Mouse (Mus musculus): Measurements from ENCODE around the gene Galnt18. TPM values are rescaled to one million over a fixed set of nuclear protein-coding genes. Genes with fewer than 3 reads are reported as not detected.

Gene Galnt18
- polyA plus RNA-seq, 1 experiment from 2014 or later: 13.4 TPM

DNA sequence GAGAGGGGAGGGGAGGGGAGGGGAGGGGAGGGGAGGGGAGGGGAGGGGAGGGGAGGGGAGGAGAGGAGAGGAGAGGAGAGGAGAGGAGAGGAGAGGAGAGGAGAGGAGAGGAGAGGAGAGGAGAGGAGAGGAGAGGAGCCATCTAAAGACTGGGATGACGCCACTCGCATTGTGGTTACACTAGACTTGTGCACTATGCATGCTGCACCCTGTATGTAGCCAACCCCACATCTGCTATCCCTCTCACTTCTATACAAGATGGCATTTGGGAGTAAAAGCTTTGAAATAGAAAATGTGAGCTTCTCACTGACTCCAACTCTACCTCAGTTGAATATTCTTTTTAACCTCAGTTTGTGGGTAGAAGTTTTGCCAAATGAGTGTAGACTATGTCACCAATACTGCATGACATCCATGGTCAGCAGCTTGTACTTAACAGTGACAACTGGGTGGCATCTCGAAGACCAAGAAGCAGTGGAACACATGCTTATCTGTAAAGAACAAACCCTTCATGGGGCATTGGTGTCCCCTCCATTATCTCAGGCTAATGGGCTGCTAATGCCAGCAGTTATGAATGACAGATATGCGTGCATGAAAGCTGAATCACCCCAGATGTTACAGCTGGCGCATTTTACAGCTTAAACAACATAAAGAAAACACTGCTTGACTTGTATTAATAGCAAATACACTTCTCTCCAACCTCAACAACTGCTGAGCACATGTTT, 65.0 kb downstream of the Galnt18 start:
- DNase-seq (ENCODE audit: low spot score): no peak

DNA sequence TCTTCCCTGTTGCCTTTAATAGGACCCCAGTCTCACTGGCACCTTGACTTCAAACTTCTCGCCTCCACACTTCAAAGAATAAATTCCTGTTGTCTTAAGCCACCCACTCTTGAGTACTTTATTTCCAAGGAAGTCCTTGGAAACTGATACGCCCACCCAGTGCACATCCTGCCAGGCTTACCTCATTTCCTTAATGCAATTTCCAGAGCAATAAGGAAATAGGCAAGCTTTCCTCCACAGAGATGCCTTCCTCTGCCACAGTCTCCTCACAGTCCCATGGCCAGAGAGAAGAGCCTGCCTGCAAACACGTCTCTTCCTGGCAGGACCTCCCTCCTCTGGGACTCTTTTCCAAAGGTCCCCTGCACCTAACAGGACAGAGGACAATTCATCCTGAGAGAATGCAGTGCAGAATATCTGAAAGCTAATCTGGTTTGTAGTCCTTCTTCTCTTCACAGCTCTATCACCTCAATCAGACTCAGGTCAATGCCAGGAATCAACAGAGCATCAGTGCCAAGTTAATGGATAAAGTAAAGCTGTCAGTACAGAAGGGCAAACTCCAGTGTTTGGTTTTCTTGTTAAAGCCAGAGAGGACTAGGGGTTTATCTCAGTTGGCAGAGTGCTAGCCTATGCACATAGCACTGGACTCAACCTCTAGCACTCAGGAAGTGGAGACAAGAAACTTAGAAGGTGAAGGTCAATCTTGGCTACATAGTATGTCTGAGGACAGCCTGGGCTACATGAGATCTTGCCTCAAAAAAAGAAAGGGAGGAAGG, 65.8 kb downstream of the Galnt18 start:
- no peak for DNase-seq (ENCODE audit: low spot score)

DNA sequence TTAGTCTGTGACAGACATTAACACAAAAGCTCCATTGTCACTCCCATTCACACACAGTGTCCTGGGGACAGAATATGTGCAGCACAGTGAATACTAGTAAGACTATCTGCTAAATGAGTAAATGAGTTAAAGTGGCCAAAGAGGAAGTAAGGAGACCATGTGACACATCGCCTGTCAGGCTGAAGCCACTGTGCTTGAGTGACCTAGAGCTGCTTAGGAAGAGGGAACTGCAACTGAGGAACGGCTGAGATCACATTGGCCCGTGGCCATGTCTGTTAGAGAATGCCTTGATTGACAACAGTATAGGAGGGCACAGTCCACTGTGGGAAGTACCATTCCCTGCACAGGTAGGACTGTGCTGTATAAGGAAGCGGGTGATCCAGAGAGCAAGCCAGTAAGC, 67.0 kb downstream of the Galnt18 start:
- DNase-seq (ENCODE audit: low spot score): no peak

DNA sequence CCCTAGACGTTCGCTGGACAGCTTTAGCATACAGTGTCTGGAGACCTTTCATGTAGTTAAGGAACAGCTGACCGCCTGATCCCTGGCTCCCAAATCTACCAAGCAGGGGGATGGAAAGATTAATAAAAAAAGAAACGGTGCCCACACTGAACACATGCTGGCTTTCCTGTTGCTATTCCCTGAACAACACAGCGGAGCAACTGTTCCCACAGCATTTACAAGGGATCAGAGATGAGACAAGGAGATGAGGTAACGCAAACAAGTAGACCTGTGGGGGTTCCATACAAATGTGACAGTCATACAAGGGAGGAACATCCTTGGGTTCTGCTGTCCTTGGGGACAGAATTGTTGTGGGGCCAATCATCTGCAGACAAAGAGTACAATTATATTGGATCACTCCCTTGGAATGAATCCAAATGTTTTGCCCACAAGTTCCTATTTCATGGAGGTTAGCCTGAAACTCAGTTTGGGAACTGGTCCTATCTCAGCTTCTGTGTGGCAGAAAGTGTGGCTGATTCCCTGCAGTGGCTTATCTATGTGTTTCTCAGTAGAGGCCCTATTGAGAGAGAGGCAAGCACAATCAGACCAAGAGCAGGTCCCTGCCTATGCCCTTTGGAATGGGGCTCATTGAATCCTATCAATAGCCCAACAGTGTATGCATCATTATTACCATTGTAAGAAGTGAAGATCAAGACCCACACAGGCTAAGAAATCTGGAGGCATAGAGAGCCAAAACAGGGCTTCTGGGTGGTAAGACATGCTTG, 68.5 kb downstream of the Galnt18 start:
- no peak for DNase-seq (ENCODE audit: low spot score)

DNA sequence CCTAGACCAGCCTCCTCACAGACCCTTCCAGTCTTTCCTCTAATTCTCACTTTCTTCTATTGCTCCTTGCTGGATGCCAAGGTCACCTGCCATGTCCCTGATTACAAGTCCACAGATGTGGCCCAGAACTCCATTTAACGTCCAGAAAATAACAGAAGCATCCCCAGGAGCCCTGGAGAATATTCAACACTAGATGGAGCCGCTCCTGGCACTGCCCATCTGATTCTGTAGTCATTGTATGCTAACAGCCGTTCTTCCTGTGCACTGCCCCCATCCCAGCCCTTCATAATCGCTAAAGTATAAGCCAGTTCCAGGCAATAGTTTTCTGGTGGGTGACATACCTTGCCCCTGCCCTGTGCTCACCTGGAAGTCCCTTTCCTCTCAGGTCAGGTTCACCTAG, 69.5 kb downstream of the Galnt18 start:
- DNase-seq (ENCODE audit: low spot score): no peak

DNA sequence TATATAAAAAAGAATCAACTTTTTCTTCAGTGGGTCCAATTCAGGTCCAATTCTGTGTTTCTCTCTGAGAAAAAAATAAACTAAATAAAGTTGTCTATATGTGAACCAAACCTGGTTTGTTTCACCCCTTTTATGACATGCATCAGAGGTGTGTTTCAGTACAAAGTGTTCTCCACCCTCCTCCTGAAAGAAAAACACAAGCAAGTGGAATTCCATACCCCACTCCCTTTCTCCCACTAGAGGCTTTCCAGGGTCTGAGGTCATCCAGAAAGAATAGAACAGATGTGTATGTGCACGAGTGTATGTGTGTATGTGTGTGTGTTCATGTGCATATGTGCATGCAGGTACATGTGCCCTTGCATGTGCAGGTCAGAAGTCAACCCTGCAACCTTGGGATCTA, 71.2 kb downstream of the Galnt18 start:
- DNase-seq (ENCODE audit: low spot score): no peak

DNA sequence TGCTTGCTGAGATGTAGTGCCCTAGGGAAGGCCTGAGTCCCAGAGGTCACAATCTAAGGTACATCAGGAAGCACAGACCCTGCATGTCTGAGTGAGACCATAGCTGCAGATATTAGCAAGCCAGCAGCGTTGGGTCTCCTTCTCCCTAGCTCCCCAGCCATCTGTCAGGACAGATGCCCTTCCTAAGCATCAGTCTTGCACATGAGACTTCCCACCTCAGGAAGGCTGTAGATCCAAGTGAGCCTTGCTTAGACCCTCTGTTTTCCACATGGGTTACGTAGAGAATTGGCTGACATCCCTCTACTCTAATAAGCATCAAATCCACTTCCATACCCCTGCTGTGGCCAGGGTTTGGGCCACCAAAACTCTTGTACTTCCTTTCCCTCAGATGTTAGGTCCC, 76.8 kb downstream of the Galnt18 start:
- DNase-seq (ENCODE audit: low spot score): no peak

DNA sequence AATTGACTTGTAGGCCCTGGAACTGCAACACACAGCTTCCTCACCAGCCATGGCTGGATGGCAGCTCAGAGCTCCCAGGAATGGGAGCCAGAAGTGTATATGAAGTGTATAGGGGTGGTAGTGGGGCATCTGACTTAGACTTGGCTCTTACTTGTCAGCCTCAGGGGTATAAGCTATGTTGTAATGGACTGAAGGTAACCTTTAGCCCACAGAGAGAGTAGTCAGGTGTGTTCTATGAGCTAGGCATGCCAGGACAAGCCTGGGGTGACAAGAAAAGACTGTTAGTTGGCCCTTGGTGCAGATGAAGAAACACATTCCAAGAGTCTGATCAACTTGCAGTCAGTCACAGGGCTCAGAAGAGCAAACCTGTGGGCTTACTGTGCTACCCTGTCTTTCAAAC, 78.0 kb downstream of the Galnt18 start:
- DNase-seq (ENCODE audit: low spot score): no peak

DNA sequence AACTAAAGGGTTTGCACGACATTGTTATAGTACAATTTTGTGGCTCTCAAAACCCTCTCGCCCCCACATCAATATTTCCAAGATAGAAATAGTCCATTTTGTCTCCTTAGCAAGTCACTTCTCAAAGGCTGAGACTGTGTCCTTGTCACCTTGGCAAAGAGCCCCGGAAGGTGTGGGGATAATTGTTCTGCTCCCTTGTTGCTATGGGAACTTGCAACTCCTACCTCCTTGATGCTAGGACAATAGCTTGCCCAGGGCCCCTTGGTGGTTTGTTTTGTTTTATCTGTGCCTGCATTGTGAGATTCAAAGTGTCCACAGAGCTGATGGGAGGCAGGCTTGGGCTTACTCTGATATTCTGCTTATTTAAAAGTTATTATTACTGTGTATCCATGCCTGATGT, 80.3 kb downstream of the Galnt18 start:
- DNase-seq (ENCODE audit: low spot score): no peak

DNA sequence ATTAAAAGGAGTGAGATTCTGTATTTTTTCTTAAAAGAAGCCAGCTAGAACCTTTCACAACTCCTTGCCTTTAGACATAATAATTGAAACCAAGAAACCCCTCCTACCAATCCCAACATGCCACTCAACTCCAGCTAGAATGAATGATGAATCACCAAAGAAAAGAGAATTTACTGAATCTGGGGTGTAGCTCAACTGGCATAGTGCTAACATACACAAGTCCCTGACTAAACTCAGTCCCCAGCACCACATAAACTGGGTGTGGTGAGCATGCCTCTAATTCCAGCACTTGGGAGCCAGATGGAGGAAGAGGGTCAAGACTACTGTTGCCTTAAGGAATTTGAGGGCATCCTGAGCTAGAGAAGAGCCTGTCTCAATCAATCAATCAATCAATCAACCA, 83.6 kb downstream of the Galnt18 start:
- no peak for DNase-seq (ENCODE audit: low spot score)

DNA sequence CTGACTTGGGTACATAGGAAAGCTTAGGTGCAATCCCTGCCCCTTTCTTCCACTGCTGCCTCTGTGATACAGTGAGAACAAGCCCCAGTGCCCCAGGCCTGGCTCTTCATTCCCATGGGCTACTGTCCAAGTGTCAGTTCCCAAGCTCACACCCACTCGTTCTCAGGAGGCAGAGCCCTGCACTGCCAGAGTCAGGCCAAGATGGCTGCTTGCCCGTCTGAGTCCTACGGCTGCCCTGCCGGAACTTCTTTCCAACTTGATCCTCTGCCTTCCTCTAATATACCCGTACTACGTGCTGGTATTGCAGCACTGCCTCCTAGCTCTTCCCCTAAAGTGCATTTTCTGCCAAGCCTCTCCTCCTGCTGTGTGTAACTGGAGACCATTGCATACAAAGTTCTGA, 85.5 kb downstream of the Galnt18 start:
- no peak for DNase-seq (ENCODE audit: low spot score)

DNA sequence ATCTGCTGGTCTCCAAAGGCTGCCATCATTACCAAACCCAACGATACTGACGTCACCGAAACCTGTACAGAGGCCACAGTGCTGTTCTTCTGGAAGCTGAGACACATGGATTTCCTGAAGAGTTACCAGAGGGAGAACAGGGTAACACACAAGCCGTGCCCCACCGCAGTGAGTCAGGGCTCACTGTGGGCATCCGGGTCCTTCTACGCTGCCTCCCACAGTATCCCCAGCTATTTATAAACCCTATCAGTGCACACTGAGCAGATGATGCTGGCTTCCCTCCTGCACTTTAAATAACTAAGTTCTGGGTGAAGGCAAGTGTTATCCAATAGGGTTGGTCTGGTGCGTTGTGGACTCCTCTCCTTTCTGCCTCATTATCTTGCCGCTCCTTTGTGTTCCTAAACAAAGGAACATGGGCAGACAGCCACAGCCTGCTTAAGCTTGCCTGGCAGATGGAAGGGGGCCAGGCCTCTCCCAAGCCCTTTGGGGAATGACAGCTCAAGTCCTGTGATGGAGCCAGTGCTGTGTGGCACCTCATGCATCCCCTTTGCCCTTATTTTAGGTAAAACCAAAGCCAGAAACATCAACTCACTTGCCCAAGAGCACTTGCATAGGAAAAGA, 87.0 kb downstream of the Galnt18 start:
- DNase-seq (ENCODE audit: low spot score): no peak

DNA sequence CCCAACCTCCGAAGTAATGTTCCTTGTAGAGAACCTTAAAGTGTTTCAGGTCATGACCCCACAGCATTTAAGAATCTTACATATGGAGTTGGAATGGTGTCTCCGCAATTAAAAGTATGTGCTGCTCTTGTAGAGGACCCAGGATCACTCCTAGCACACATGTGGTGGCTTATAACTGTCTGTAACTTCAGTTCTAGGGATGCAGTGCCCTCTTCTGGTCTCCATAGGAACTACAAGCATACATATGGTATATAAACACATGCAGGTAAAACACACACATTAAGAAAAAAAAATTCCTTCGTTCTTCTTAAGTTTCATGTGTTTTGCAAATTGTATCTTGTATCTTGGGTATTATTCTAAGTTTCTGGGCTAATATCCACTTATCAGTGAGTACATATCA, 99.7 kb downstream of the Galnt18 start:
- DNase-seq (ENCODE audit: low spot score): no peak

DNA sequence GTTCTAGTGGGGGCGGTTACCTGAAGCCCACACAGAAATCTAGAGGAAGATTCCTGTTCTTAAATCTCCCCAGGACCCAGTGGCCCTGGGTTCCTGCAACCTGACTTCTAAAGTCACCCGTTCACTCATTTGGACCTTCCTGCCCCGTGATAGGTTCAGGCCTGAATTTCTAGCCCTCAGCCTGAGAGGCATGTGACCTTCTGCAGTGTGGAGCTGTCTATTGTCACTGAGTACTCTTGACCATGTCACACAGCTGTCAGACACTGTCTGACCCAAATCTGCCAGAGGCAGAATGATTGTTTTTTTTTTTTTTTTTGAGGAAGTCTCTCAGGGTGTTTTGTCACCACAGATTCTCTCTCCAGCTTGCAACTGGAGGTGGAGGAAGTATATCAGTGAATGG, 103.3 kb downstream of the Galnt18 start:
- no peak for DNase-seq (ENCODE audit: low spot score)

DNA sequence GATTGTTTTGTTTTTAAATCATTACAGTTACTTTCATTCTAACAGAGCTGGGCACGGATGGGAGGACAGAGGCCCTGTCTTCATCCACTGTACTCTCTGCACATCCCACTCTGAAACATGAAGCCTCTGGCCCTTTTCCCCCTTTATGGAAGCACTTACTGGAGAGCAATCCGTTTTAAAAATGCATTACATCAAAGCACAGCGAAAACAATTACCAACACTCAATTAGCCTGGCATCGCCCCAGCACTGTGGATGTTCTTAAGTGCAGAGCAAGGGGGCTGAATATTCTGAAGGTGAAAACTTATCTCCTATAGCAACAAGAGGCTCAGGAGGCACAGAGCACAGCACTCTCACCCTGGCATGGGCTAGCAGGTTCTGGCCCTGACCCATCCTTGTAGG, 107.3 kb downstream of the Galnt18 start:
- DNase-seq (ENCODE audit: low spot score): no peak

DNA sequence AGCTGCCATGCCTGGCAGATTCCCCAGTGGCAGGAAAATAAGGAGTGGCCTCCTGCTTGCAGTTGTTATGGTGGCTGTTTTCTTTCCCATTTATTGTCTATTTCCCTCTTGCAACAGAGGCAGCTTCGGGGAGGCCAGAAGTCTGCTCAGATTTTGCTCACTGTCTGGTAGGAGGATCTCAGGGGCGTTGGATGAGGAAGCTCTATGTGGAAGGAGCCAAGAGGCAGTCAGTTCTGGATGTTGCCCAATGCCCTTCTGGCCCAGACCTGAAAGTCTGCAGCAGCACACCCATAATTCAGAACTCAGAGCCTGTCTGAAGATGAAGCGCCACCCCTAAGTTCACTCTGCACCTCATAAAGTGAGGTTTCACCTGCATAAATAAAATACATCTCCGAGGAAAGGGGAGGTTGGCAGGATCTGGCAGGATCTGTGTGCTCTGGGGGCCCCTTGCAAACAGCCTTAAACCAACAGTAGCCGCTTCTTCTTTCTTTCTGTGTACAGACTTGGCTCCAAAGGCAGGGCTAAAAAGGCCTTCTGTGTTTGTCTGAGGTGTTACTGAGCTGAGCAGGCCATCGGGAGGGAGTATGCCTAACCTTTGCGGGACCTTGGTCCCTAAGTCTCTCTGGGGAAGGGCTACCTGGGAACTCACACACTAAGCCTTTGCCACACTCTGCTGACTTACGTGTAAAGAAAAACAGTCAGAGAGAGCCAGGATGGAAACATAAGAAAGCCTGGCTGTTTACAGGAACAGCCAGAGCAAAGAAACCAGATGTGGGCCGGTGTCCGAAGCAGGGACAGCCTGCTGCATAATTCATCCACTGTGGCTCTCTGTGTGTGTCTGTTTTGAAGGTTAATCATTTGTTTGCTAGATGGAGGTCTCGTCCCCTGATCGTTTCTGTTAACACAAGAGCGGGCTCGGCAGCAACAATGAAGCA, 116.4 kb downstream of the Galnt18 start:
- no peak for DNase-seq (ENCODE audit: low spot score)

DNA sequence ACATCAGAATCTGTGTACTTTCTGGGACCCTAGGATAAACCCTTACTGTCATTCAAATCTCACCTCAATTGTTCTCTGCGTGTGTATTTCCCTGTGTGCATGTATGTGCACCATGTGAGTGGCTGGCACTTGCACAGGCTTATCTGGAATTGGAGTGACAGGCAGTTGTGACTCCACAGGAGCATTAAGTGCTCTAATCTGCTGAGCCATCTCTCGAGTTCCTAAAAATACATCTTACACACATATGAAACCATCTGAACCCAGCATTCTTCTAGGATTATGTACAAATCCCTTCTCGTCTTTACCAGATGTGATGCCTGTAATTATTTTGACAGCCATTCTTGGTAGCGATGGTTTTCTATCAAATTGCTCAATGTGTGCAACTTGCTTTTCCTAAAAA, 121.2 kb downstream of the Galnt18 start:
- DNase-seq (ENCODE audit: low spot score): no peak

DNA sequence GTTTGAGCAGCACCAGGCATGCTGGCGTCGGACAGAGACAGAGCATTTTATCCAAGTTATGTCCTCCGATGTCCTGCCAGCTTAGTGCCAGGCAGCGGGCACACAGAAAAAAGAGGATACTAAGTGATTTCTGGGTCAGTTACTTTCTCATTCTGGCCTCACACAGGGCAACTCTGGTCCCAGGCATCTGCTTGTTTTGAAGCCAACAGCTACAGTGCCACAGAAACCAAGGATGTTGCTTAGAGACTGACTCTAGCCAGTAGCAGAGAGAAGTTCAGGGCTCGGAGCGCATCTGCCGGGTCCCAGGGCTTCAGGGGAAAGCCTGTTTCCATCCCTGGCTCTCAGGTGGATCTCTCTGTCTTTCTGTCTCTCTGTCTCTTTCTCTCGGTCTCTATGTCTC, 124.8 kb downstream of the Galnt18 start:
- no peak for DNase-seq (ENCODE audit: low spot score)

DNA sequence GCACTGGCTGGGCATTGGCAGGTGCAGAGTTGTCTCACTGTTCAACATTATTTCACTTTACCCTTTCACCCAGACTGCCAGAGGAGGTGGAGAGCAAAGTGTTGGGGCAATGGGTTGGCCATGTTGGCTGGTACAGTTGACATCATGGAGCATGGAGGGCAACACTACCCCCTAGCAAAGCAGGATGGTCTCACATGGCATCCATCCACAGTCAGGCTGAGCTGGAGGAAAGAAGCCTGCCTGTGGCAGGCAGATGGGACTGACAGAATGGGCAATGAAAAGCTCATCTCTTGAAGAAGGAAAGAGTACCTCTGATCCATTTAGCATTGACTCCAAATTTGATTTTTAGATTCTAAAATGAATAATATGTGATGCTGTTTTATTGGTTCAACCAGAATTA, 125.3 kb downstream of the Galnt18 start:
- no peak for DNase-seq (ENCODE audit: low spot score)

DNA sequence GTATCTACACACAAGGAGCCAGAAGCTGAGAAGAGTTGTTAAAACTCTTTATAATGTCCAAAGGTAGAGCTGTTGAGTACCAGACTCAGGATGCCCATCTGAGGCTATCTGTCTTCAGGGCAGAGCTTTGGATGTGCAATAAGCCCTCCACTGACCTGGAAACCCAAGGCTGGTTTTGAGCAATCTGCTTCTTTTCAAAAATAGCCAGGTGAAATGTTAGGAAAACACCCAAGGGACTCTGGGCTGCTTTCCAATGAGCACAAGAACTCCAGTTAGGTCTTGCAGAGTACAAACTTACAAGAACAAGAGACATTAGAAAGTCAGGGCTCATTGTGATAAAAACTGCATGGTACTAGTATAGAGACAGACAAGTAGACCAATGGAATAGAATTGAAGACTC, 135.4 kb downstream of the Galnt18 start:
- no peak for DNase-seq (ENCODE audit: low spot score)

DNA sequence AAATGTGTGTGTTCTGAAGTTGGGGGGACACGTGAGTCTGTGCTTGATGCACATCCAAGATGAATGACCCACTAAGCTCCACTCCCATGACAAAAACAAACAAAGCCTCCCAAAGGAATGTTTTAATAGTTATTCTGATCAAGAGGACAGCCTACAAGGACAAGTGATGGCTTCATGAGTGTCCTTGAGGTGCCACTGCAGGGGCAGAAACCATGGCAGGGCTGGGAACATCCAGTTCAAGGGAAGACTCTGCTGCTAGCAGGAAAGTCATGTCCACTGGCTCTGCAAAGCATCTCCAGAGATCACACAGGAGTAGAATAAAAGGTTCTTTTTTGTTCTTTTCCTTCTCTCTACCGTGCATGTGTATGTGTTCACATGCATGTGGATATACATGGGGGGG, 140.9 kb downstream of the Galnt18 start:
- no peak for DNase-seq (ENCODE audit: low spot score)

Measured in thymus, postnatal 0 days (tissue).